Mouse (Mus musculus) intestine, embryonic 16.5 days (tissue): ENCODE data around the gene Mipep. TPM values are rescaled to one million over a fixed set of nuclear protein-coding genes. Genes with fewer than 3 reads are reported as not detected.

Source experiments
- ATAC-seq: fragments of 200-750 bp; cut with Nextera tagmentation; 2 replicates; pipeline ENCODE4 v1.8.0; 2017; ENCODE audit warnings: moderate TSS enrichment, moderate library complexity
- H3K27ac ChIP-seq: fragments of 300-500 bp; sonication (generic); 2 replicates; pipeline ENCODE4 v1.5.1; 2014; ENCODE audit warnings: mild to moderate bottlenecking, low read length
- H3K27me3 ChIP-seq: fragments of 300-500 bp; sonication (generic); replicated peaks from 2 replicates; pipeline ENCODE4 v1.6.1; 2014; ENCODE audit warnings: low read length, control low read depth, mixed read lengths; ENCODE audit not compliant: control insufficient read depth, insufficient read depth
- H3K36me3 ChIP-seq: fragments of 300-500 bp; sonication (generic); 2 replicates; pipeline ENCODE4 v1.6.1; 2014; ENCODE audit warnings: low read length, control low read depth; ENCODE audit not compliant: control insufficient read depth, insufficient read depth
- H3K4me1 ChIP-seq: fragments of 300-500 bp; sonication (generic); 2 replicates; pipeline ENCODE4 v1.6.1; 2014; ENCODE audit warnings: low read length, control low read depth, mixed read lengths; ENCODE audit not compliant: control insufficient read depth, insufficient read depth
- H3K4me2 ChIP-seq: fragments of 300-500 bp; sonication (generic); 2 replicates; pipeline ENCODE4 v1.6.1; 2014; ENCODE audit warnings: low read depth, low read length, control low read depth
- H3K4me3 ChIP-seq: fragments of 300-500 bp; sonication (generic); 2 replicates; pipeline ENCODE4 v1.5.1; 2014; ENCODE audit warnings: mild to moderate bottlenecking, low read length
- H3K9ac ChIP-seq: fragments of 300-500 bp; sonication (generic); 2 replicates; pipeline ENCODE4 v1.6.1; 2014; ENCODE audit warnings: low read depth, low read length
- H3K9me3 ChIP-seq: fragments of 300-500 bp; sonication (generic); 2 replicates; pipeline ENCODE4 v1.6.1; 2016; ENCODE audit warnings: low read length, control low read depth; ENCODE audit not compliant: control insufficient read depth
- WGBS: fragments of 180-500 bp; shearing (Covaris S2); extraction: QIAGEN DNeasy Blood & Tissue Kit; methylation state at CpG from one replicate; pipeline ENCODE4 v1.1.7; 2014; 5-methylcytosine and 5-hydroxymethylcytosine counted together
- polyA plus RNA-seq: library from polyadenylated mRNA; unstranded; fragments of >200 nt; fragmentation: Nextera tagmentation; extraction: Ambion mirVana; gene quantifications from 2 replicates; pipeline ENCODE4 v1.2.1, GENCODE M21; 2015

The Mipep gene
- polyA plus RNA-seq, 1 experiment from 2014 or later = 20.0 TPM

DNA sequence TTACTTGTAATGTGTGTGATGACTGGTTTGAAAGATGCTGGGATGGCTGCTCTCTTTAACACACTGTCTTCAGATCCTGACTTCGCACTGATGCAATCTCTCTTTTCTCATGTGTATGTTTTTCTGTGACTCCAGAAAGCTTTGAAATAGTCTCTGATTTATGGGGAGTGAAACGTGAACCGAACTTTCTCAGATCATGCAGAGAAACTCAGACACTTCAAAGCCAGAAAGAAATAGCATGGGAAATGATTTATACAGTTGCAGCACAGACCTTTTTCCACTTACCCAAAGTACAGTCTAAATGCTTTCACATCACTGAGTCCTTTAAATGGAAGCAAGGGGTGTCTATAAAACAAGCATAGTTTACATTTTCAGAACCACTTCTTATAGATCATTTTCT, 79.0 kb downstream of the Mipep start:
- no peak for ATAC-seq
- Histone ChIP-seq H3K27me3 (no peaks in the 10 kb centered on the region), H3K4me1 (no peaks in the 10 kb centered on the region), H3K4me2 (no peak overlapping the region), H3K9ac (no peak overlapping the region), H3K4me3 (no peak overlapping the region), H3K36me3 (no peaks in the 10 kb centered on the region), H3K27ac (no peak overlapping the region), H3K9me3 (no peaks in the 10 kb centered on the region)
- WGBS = 52% methylated on average over 3 of the region's 3 CpGs

DNA sequence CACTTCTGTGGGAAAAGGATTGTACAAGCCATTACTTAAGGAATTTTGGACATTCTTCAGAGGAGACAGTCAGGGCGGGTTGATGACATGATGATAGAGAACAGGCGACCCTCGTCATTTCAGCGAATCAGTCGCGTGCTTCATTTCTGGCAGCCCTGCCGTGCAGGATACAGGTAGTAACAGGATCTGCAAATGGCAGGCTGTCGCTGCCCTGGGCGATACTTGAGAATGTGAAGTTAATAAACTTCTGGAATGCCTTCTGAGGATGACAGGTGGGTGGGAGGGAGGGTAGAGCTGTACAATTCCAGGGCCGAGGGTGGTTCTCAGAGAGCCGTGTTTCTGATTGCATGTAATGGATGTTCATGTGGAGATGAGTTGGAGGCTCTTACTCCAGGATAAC, 82.0 kb downstream of the Mipep start:
- H3K36me3 ChIP-seq = no peaks in the 10 kb centered on the region
- no peak for ATAC-seq
- no peaks in the 10 kb centered on the region for H3K27me3 ChIP-seq
- no peak overlapping the region for H3K4me2 ChIP-seq
- no peak overlapping the region for H3K9ac ChIP-seq
- no peaks in the 10 kb centered on the region for H3K4me1 ChIP-seq
- H3K27ac ChIP-seq = no peak overlapping the region
- no peaks in the 10 kb centered on the region for H3K9me3 ChIP-seq
- WGBS = 60% methylated on average over 11 of the region's 11 CpGs
- H3K4me3 ChIP-seq = no peak overlapping the region

DNA sequence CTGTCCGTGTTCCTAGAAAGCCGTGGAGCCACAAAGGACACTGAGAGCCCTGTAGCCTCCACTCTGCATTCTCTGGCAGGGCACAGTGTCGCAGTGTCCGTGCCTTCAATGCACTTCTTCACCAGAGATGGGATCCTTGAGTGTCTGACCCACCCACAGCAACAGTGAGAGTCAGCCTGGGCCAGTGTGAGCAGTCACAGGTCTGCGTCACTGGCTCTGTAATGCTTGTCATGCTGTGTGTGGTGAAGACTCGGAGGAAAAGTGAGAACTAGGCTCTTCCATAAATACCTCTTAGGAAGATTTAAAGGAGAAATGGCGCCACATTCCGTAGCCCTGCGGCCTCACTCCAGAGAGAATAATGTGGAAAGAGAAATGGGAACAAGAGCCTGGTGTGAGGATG, 84.0 kb downstream of the Mipep start:
- 77% methylated on average over 9 of the region's 9 CpGs for WGBS
- no peak for ATAC-seq
- Histone ChIP-seq H3K9me3 (no peaks in the 10 kb centered on the region), H3K4me2 (no peak overlapping the region), H3K27me3 (no peaks in the 10 kb centered on the region), H3K9ac (no peak overlapping the region), H3K4me1 (no peaks in the 10 kb centered on the region), H3K36me3 (no peaks in the 10 kb centered on the region), H3K27ac (no peak overlapping the region), H3K4me3 (no peak overlapping the region)

- Histone ChIP-seq H3K36me3 (no peaks in the 10 kb centered on the region), H3K9ac (no peak overlapping the region), H3K4me1 (no peaks in the 10 kb centered on the region), H3K9me3 (no peaks in the 10 kb centered on the region), H3K27ac (no peak overlapping the region), H3K4me2 (no peak overlapping the region), H3K4me3 (no peak overlapping the region), H3K27me3 (no peaks in the 10 kb centered on the region)
- WGBS = 96% methylated on average over 8 of the region's 8 CpGs
- ATAC-seq = no peak
These were observed 87.5 kb downstream of the Mipep start for GRCm38 (mm10) chr14:60871831-60872230.

GRCm38 (mm10) chr14:60882106-60882505, 97.7 kb downstream of the Mipep start:
- no peak overlapping the region for H3K4me2 ChIP-seq
- H3K4me1 ChIP-seq = no peaks in the 10 kb centered on the region
- ATAC-seq = no peak
- no peaks in the 10 kb centered on the region for H3K27me3 ChIP-seq
- H3K9me3 ChIP-seq = no peaks in the 10 kb centered on the region
- no peak overlapping the region for H3K27ac ChIP-seq
- peaks cover 5% of the 10 kb centered on the region; the same call in 1 of the 2 replicates for H3K36me3 ChIP-seq
- H3K9ac ChIP-seq = no peak overlapping the region
- no peak overlapping the region for H3K4me3 ChIP-seq
- WGBS = 92% methylated on average over 5 of the region's 5 CpGs

DNA sequence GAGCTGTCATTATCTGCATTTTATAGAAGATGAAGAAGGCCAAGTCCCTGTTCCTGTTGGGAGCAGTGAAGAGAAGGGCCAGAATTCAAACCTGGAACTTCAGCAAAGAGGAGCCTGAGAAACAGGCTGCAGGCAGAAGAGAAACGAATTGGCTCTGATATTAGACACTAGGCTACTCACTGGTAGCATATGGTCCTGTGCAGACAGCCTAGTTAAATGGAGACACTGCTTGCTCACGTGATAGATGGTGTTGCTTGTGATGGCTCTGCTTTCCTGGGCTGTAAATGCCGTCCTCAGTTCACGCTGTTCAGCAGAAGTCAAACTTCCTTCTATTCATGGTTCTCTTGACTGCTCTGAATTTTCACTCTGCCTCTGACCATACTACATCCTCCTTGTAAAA, 98.3 kb downstream of the Mipep start:
- no peaks in the 10 kb centered on the region for H3K27me3 ChIP-seq
- no peaks in the 10 kb centered on the region for H3K4me1 ChIP-seq
- H3K27ac ChIP-seq = no peak overlapping the region
- H3K9ac ChIP-seq = no peak overlapping the region
- ATAC-seq = no peak
- H3K36me3 ChIP-seq = peaks cover 5% of the 10 kb centered on the region; the same call in 1 of the 2 replicates
- no peaks in the 10 kb centered on the region for H3K9me3 ChIP-seq
- H3K4me2 ChIP-seq = no peak overlapping the region
- no peak overlapping the region for H3K4me3 ChIP-seq
- WGBS = 78% methylated on average over 4 of the region's 4 CpGs

GRCm38 (mm10) chr14:60885361-60885950, 101.1 kb downstream of the Mipep start:
- Histone ChIP-seq H3K9me3 (no peaks in the 10 kb centered on the region), H3K4me2 (no peak overlapping the region), H3K9ac (no peak overlapping the region), H3K27ac (no peak overlapping the region), H3K27me3 (no peaks in the 10 kb centered on the region), H3K36me3 (peaks cover 5% of the 10 kb centered on the region; the same call in 1 of the 2 replicates), H3K4me3 (no peak overlapping the region), H3K4me1 (no peaks in the 10 kb centered on the region)
- 49% methylated on average over 6 of the region's 6 CpGs for WGBS
- ATAC-seq = no peak

DNA sequence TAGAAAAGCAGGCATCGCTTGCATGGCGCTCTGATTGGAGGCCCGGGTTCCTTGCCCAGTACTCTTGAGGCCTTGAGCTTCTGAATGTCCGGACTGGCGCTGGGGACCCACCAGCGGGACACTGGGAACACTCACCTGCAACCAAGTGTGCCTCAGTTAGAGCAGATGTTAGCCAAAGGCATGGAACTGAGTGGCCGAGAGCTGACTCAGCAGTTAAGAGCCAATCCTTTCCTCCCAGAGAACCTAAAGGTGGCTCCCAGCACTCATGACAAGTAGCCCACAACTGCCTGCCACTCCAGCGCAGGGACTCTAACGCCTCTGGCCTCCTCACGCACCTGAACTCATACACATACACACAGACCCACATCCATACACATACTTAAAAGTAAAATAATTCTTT, 109.5 kb downstream of the Mipep start:
- Histone ChIP-seq H3K36me3 (no peaks in the 10 kb centered on the region), H3K9ac (no peak overlapping the region), H3K27me3 (no peaks in the 10 kb centered on the region), H3K4me1 (no peaks in the 10 kb centered on the region), H3K4me3 (no peak overlapping the region), H3K9me3 (no peaks in the 10 kb centered on the region), H3K4me2 (no peak overlapping the region), H3K27ac (no peak overlapping the region)
- ATAC-seq = no peak
- WGBS = 91% methylated on average over 10 of the region's 10 CpGs

GRCm38 (mm10) chr14:60895172-60896000, 111.0 kb downstream of the Mipep start:
- Histone ChIP-seq H3K9ac (no peak overlapping the region), H3K4me1 (no peaks in the 10 kb centered on the region), H3K27ac (no peak overlapping the region), H3K36me3 (no peaks in the 10 kb centered on the region), H3K27me3 (no peaks in the 10 kb centered on the region), H3K4me3 (no peak overlapping the region), H3K4me2 (no peak overlapping the region), H3K9me3 (no peaks in the 10 kb centered on the region)
- 79% methylated on average over 19 of the region's 19 CpGs for WGBS
- no peak for ATAC-seq
